Mouse (Mus musculus) embryonic facial prominence, embryonic 11.5 days (tissue): ENCODE measurements around the gene Gm10447. TPM values are rescaled to one million over a fixed set of nuclear protein-coding genes. Genes with fewer than 3 reads are reported as not detected.
"Not testable (repeated sequence)": the region's sequence is repeated elsewhere in the genome, so short reads cannot be mapped to it uniquely, and the experiment has no call there.

Experiments
- ATAC-seq: fragments of 200-750 bp; cut with Nextera tagmentation; replicated peaks from 2 replicates; pipeline ENCODE4 v1.8.0; 2017; ENCODE audit warnings: low read depth; ENCODE audit not compliant: insufficient number of reproducible peaks, low FRiP score, low TSS enrichment
- DNase-seq: peaks from one replicate; pipeline ENCODE4 v3.0.0-alpha.2; 2015; ENCODE audit warnings: low spot score
- H3K27ac ChIP-seq: fragments of 300-500 bp; sonication (generic); replicated peaks from 2 replicates; pipeline ENCODE4 v1.5.1; 2014; ENCODE audit warnings: mild to moderate bottlenecking, low read depth, low read length, control low read depth
- H3K27me3 ChIP-seq: fragments of 300-500 bp; sonication (generic); 2 replicates; pipeline ENCODE4 v1.6.1; 2014; ENCODE audit warnings: mild to moderate bottlenecking, low read length, moderate library complexity, mixed read lengths; ENCODE audit not compliant: control insufficient read depth, insufficient read depth
- H3K36me3 ChIP-seq: fragments of 300-500 bp; sonication (generic); replicated peaks from 2 replicates; pipeline ENCODE4 v1.6.1; 2014; ENCODE audit warnings: low read depth, mild to moderate bottlenecking, low read length, moderate library complexity, mixed read lengths; ENCODE audit not compliant: control insufficient read depth, insufficient read depth
- H3K4me1 ChIP-seq: fragments of 300-500 bp; sonication (generic); 2 replicates; pipeline ENCODE4 v1.6.1; 2014; ENCODE audit warnings: low read length, mixed read lengths; ENCODE audit not compliant: control insufficient read depth, insufficient read depth
- H3K4me2 ChIP-seq: fragments of 300-500 bp; sonication (generic); 2 replicates; pipeline ENCODE4 v1.6.1; 2014; ENCODE audit warnings: low read depth, mild to moderate bottlenecking, control low read depth, low read length, moderate library complexity
- H3K4me3 ChIP-seq: fragments of 300-500 bp; sonication (generic); 2 replicates; pipeline ENCODE4 v1.5.1; 2014; ENCODE audit warnings: low read depth, low read length, control low read depth
- H3K9ac ChIP-seq: fragments of 300-500 bp; sonication (generic); replicated peaks from 2 replicates; pipeline ENCODE4 v1.6.1; 2014; ENCODE audit warnings: mild to moderate bottlenecking, control low read depth, low read length
- H3K9me3 ChIP-seq: fragments of 300-500 bp; sonication (generic); replicated peaks from 2 replicates; pipeline ENCODE4 v1.6.1; 2016; ENCODE audit warnings: mild to moderate bottlenecking, low read length, inconsistent platforms, mixed read lengths; ENCODE audit not compliant: control insufficient read depth
- WGBS: fragments of 180-500 bp; shearing (Covaris S2); extraction: QIAGEN DNeasy Blood & Tissue Kit; methylation state at CpG from one replicate; pipeline ENCODE4 v1.1.7; 2014; 5-methylcytosine and 5-hydroxymethylcytosine counted together
- polyA plus RNA-seq: library from polyadenylated mRNA; unstranded; fragments of >200 nt; fragmentation: Nextera tagmentation; extraction: Ambion mirVana; gene quantifications from 2 replicates; pipeline ENCODE4 v1.2.1, GENCODE M21; 2014

Gene Gm10447
- polyA plus RNA-seq, 1 experiment from 2014 or later, result not detected

DNA sequence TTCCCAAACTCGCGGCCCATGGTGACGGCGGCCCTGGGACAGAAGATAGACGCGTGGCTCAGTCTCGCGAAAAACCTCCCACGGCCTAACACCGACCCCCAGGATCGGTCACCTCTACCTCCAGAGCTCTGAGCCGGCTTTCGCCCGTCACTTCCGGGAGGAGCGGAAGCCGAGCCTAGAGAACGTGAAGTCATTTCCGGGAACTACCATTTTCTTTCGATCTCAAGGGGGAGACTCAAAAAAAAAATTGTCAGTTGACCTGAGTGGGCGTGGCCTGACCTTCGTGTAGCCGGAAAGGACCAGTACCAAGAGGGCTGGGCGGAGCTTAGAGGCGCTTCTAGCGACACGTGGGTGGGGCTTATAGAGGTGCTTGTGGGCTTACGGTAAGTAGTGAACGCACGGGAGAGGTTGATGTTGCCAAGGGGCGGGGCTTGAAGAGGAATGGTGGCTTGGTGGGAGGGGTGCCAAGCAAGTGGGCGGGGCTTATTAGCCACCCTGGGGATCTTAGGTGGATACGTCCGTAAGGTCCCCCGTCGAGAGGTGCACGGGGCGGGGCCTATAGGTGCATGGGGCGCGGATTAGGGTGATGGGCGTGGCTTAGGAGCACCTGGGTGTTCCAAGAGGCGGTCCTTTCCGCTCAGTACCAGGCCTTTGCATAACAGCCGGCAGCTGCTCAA is 26.1 kb downstream of the Gm10447 start, which contains the start of the genes Uqcrq and Gdf9:
Uqcrq (minus strand) TSS at position 162 of the 677 bp plus-strand sequence.
Gdf9 (plus strand) TSS at position 354 of the 677 bp plus-strand sequence.
- Histone ChIP-seq H3K9ac (peak within 1 kb of the TSS; percentile 83), H3K27ac (peak within 1 kb of the TSS; percentile 41; the same call in 1 of the 2 replicates), H3K9me3 (no peaks in the 10 kb centered on the region), H3K36me3 (no peaks in the 10 kb centered on the region), H3K4me2 (peak within 1 kb of the TSS; percentile 72), H3K4me1 (no peaks in the 10 kb centered on the region), H3K27me3 (no peaks in the 10 kb centered on the region), H3K4me3 (peak within 1 kb of the TSS; percentile 90)
- DNase-seq (peak; percentile 100), ATAC-seq (peak; percentile 89)
- WGBS, result under 1% methylated on average over 44 of the region's 44 CpGs

DNA sequence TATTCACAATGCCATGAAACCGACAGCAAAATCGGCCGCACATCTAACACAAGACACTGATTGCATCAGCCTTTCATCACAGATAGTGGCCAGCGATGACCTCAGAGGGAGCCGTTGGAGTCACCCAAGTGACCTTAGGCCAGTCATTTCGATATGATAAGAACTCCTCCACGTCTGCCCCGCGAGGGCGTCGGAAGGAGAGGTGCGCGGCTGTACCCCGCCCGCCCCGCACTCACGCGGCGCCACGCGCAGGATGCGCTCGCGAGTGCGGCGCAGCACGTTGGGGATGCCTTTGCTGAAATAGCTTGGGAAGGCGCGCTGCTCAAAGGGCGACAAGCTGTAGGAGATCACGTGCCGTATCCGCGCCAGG is 26.6 kb downstream of the Gm10447 start:
- Histone ChIP-seq H3K27ac (peak overlapping the region; percentile 41; the same call in 1 of the 2 replicates), H3K9ac (peak overlapping the region; percentile 83), H3K4me3 (peak overlapping the region; percentile 90), H3K27me3 (no peaks in the 10 kb centered on the region), H3K36me3 (no peaks in the 10 kb centered on the region), H3K4me1 (no peaks in the 10 kb centered on the region), H3K4me2 (peak overlapping the region; percentile 72), H3K9me3 (no peaks in the 10 kb centered on the region)
- DNase-seq, result peak; percentile 13
- WGBS, result 2% methylated on average over 34 of the region's 34 CpGs
- peak; percentile 9; the same call in 1 of the 2 replicates for ATAC-seq

DNA sequence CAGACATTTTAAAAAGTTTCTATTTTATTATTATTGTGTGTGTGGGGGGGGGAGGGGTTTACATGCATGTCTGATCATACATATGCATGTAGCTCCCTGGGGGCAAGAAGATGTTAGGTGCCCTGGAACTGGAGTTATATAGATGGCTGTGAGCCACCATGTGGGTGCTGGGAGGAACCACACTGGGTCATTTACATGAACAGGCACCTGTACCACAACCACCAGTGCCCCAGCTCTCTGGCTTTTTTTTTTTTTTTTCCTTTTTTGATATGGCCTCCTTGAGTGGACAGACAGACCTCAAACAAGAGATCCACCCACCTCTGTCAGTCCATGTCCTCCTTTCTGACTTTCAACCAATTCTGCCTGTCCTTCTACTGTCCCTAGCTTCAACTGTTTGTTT is 27.7 kb downstream of the Gm10447 start:
- H3K9me3 ChIP-seq, result no peaks in the 10 kb centered on the region
- H3K27ac ChIP-seq, result no peak overlapping the region
- no peaks in the 10 kb centered on the region for H3K4me1 ChIP-seq
- H3K4me3 ChIP-seq, result no peak overlapping the region; the same call in 1 of the 2 replicates
- H3K9ac ChIP-seq, result no peak overlapping the region
- H3K4me2 ChIP-seq, result no peak overlapping the region
- H3K27me3 ChIP-seq, result no peaks in the 10 kb centered on the region
- DNase-seq (no peak), ATAC-seq (no peak)
- no peaks in the 10 kb centered on the region for H3K36me3 ChIP-seq

GRCm38 (mm10) chr11:53428716-53429057 is 28.2 kb downstream of the Gm10447 start:
- no peak overlapping the region for H3K27ac ChIP-seq
- WGBS, result 95% methylated on average over 5 of the region's 5 CpGs
- no peak overlapping the region for H3K4me3 ChIP-seq
- ATAC-seq (no peak), DNase-seq (no peak)
- no peaks in the 10 kb centered on the region for H3K9me3 ChIP-seq
- no peak overlapping the region for H3K9ac ChIP-seq
- H3K4me2 ChIP-seq, result no peak overlapping the region
- no peaks in the 10 kb centered on the region for H3K36me3 ChIP-seq
- no peaks in the 10 kb centered on the region for H3K27me3 ChIP-seq
- no peaks in the 10 kb centered on the region for H3K4me1 ChIP-seq

GRCm38 (mm10) chr11:53427993-53428715 is 28.8 kb downstream of the Gm10447 start:
- no peak for DNase-seq
- H3K27me3 ChIP-seq, result no peaks in the 10 kb centered on the region
- H3K4me3 ChIP-seq, result no peak overlapping the region
- H3K27ac ChIP-seq, result no peak overlapping the region
- H3K4me2 ChIP-seq, result no peak overlapping the region
- no peaks in the 10 kb centered on the region for H3K4me1 ChIP-seq
- WGBS, result 93% methylated on average over 3 of the region's 3 CpGs
- ATAC-seq, result no peak
- no peak overlapping the region for H3K9ac ChIP-seq
- no peaks in the 10 kb centered on the region for H3K36me3 ChIP-seq
- H3K9me3 ChIP-seq, result no peaks in the 10 kb centered on the region

GRCm38 (mm10) chr11:53426914-53427313 is 30.0 kb downstream of the Gm10447 start:
- not testable (repeated sequence) for H3K27ac ChIP-seq, H3K4me3 ChIP-seq, H3K36me3 ChIP-seq, H3K9ac ChIP-seq, H3K4me2 ChIP-seq, H3K4me1 ChIP-seq, H3K27me3 ChIP-seq, DNase-seq, H3K9me3 ChIP-seq, ATAC-seq
- WGBS, result 82% methylated on average over 3 of the region's 3 CpGs

- no peaks in the 10 kb centered on the region for H3K27me3 ChIP-seq
- H3K36me3 ChIP-seq, result no peaks in the 10 kb centered on the region
- no peak overlapping the region for H3K4me2 ChIP-seq
- no peak overlapping the region for H3K4me3 ChIP-seq
- ATAC-seq, result no peak
- H3K9ac ChIP-seq, result no peak overlapping the region
- no peaks in the 10 kb centered on the region for H3K9me3 ChIP-seq
- WGBS, result 80% methylated on average over 6 of the region's 6 CpGs
- H3K27ac ChIP-seq, result no peak overlapping the region
- no peaks in the 10 kb centered on the region for H3K4me1 ChIP-seq
- DNase-seq, result no peak
These were observed 31.1 kb downstream of the Gm10447 start for GRCm38 (mm10) chr11:53425711-53426255.

GRCm38 (mm10) chr11:53425251-53425650 is 31.7 kb downstream of the Gm10447 start:
- 74% methylated on average over 3 of the region's 3 CpGs for WGBS
- DNase-seq (no peak), ATAC-seq (no peak)
- Histone ChIP-seq H3K4me2 (no peak overlapping the region), H3K27me3 (no peaks in the 10 kb centered on the region), H3K4me1 (no peaks in the 10 kb centered on the region), H3K4me3 (no peak overlapping the region), H3K9ac (no peak overlapping the region), H3K36me3 (no peaks in the 10 kb centered on the region; the same call in 1 of the 2 replicates), H3K9me3 (no peaks in the 10 kb centered on the region), H3K27ac (no peak overlapping the region)
